Mouse (Mus musculus) kidney, postnatal 36 days (tissue): ENCODE data around the gene Sp100.
A peak's percentile ranks its signal among the peaks of the same experiment; 100 is the strongest.
"Not testable (repeated sequence)": the region's sequence is repeated elsewhere in the genome, so short reads cannot be mapped to it uniquely, and the experiment has no call there.

Experiments used
- DNase-seq, 2 experiments: peaks; one replicate each; pipeline ENCODE4 v3.0.0; 2021 to 2022; ENCODE audit warnings: mixed read lengths in 2 of 2

Gene Sp100

DNA sequence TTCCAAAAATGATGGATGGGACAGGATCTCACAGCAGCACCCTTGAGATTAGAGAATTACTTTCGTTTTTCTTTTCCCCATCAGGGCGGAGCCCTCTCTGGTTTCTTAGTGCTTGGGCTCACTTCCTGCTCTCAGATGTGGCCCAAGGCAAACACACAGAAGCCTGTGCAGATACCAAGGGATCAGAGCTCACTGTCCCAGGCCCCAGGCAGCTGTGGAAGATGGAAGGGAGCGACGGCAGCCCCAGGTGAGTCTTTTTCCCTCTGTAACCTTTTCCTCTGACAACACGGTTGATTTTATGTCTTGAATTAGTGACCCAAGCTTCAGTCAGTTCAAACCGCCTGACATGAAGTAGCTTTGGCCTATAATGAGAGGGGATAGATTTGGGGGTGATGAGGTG lies at the start of gene Sp100:
Gene Sp100 (plus strand): TSS at position 108 of the 400 bp plus-strand sequence.
- peak; percentile 33 to 49 for DNase-seq

- not testable (repeated sequence) for DNase-seq
Observed at GRCm38 (mm10) chr1:85600078-85600477, 49.7 kb upstream of the Sp100 start, which contains the start of gene Sp140. Sp140 (plus strand) TSS chr1:85600378.

DNA sequence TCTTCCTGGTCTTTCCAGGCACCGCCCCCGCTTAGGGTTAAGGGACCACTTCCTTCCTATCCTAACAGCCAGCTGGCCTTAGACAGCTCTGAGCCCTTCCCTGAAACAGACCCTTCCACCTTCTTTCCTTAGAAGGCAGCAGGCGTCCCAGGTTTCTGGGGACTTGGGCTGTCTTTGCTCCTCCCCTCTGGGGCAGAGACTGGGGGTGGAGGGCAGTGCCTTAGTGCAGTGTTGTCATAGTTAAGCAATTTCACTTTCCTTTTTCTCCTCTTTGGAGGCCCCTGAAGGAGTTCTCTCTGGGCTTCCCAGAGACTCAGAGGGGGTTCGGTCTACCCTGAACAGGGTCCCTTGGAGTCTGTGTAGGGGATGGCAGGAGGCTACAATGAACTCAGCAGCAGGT lies 49.0 kb upstream of the Sp100 start:
- DNase-seq: peak; percentile 10 to 13

- DNase-seq: not testable (repeated sequence)
Observed at GRCm38 (mm10) chr1:85604341-85604740, 45.4 kb upstream of the Sp100 start.

DNA sequence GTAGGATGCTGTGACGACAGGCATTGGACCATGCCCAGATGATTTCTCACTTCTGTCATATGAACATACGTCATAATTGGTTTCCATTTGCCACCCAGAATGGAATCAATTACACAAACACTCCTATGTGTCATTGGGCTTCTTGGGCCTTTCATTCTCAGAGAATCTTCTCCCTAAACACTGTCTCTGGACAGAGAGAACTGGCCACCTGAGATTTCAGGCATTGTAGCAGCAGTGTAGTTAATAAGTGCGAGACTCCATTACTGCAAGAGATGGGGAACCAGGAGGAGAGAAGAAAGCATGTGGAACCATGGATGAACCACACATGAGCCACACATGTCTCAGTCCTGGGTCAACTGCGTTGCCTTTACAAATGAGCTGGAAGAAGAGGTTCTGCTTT lies 41.4 kb upstream of the Sp100 start:
- DNase-seq: not testable (repeated sequence)

GRCm38 (mm10) chr1:85610581-85610980 lies 39.2 kb upstream of the Sp100 start:
- DNase-seq: not testable (repeated sequence)

- DNase-seq: not testable (repeated sequence)
Observed at GRCm38 (mm10) chr1:85615096-85615495, 34.7 kb upstream of the Sp100 start.

- not testable (repeated sequence) for DNase-seq
Observed at GRCm38 (mm10) chr1:85615819-85616218, 34.0 kb upstream of the Sp100 start.

- not testable (repeated sequence) for DNase-seq
Observed at GRCm38 (mm10) chr1:85617161-85617560, 32.6 kb upstream of the Sp100 start.

GRCm38 (mm10) chr1:85618689-85619088 lies 31.1 kb upstream of the Sp100 start:
- DNase-seq: not testable (repeated sequence)

GRCm38 (mm10) chr1:85636936-85637335 lies 12.9 kb upstream of the Sp100 start:
- DNase-seq: not testable (repeated sequence)

DNA sequence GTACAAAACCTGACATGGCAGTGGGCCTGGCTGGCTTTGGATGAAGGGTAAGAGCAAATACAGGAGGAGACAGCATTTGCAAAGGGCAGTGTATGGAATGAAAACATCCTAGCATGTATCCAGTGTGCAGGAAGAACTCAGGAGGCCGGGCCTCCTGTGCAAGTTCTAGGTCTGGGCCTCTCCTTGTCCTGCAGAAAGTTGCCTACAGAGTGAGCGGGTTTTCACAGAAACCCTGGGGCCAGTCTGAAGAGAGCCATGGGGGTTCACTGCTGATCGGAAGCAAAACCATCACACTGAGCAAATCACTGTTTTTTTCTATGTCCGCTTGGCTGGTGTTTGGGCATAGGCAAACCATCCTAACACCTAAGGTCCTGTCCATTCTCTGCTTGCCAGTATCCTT lies 11.6 kb upstream of the Sp100 start:
- not testable (repeated sequence) for DNase-seq

DNA sequence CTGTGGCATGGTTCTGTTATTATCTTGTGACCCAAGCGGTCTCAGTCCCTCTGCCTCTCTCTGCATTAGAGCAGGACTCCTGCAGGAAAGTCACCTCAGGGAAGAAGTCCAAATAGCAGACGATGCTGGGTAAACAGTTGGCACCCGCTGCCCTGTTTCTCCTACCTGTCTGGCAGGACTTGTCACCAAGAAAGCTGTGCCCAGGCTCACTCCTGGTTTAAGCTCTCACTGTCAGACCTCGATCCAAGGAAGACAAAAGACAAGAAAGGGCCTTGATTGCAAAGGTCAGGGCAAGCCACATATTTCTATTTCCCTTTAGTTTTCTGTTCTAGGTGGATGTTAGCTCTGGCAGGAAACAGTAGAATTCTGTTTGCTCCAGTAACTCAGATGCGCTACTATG lies 736 bp downstream of the Sp100 start:
- not testable (repeated sequence) for DNase-seq

GRCm38 (mm10) chr1:85651770-85652275 lies 2.0 kb downstream of the Sp100 start:
- peak; percentile 11 to 36 for DNase-seq

DNA sequence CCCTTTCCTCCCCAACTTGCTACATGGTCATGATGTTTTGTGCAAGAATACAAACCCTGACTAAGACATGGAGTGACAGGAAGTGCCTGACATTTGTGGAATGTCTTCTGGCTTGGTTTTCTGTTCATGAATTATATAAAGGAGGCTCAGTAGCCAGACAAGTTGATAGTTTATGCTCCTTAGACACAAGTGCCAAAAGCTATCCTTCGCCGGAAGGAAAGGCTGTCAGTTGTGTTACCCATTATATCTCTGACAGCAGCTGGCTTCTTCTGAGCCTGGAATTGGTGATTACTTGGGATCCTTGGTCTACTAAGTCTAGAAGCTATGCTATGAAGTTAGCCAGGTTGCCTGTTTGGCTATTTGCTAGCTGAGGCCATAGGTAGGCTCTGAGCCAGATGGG lies 7.4 kb downstream of the Sp100 start:
- peak; percentile 20 to 26 for DNase-seq

DNA sequence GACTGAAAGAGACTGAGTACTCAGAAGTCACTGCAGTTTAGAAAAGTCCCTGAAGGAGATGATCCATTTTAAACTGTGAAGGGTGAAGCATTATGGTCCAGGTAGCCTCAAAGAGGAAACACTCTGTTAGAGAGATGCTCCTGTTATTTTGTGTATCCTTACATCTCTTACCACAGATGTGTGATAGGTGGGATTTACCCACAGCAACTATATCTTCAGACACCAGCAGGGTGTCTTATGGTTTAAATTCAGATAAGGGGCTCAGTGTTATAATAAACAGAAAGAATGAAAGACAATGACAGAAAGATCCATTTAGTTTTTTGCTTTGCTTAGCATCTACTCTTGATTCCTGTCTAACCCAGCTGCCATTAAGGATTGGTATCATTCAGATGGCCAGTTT lies 14.5 kb downstream of the Sp100 start:
- no peak for DNase-seq

DNA sequence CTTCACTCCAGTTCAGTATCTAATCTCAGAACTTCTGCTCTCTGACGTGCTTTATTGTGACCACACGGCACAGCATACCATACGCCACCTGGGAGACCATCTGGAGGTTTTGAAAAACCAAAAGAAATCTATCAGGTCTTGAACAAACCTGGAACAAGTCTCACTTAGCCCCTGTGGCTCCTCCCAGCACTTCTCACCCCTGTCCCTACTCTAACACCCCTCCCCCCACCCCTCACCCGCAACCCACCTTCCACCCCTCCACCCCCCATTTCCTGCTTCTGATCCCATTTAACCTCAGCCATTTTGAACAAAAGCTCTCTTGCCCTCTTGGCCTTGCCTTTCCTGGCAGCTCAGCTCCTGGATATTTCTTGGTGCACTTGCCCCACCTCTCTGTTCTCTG lies 30.4 kb downstream of the Sp100 start:
- peak; percentile 11 to 21 for DNase-seq

GRCm38 (mm10) chr1:85686666-85687065 lies 36.9 kb downstream of the Sp100 start:
- no peak for DNase-seq

- no peak for DNase-seq
Observed at GRCm38 (mm10) chr1:85687346-85687745, 37.6 kb downstream of the Sp100 start.

DNA sequence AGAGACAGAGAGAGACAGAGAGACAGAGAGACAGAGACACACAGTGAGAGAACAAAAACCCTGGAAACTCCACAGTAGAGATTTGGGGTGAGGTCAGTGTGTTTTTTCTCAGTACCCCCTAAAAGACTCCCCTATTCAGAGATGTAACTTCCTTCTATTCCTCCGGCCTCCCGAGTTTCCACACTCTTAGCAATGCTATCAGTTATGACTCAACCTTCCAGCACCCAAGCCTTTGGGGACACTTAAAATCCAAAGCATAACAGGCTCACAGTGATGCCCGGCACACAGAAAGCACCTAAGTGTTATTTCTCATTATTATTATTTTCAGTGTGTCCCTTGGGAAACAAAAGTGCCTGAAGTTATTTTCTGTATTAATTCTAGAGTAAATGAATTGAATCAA lies 40.8 kb downstream of the Sp100 start:
- no peak for DNase-seq

DNA sequence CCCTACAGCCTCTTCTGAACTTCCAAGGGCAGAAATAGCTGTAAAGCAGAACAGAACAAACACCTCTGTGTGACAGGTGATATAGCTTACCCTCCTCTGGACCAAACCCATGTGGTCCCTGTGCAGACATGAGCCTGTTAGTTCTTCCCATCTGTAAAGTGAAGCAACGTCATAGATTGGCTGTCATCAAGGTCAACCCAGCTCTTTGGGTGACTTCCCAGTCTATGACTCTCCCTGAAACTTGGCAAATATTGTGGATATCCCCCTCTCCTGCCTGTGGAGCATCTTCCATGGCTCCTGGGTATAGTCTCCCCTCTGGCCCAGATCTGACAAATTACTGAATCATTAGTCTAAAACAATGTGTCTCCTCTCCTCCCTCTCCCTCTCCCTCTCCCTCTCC lies 42.5 kb downstream of the Sp100 start:
- no peak for DNase-seq

DNA sequence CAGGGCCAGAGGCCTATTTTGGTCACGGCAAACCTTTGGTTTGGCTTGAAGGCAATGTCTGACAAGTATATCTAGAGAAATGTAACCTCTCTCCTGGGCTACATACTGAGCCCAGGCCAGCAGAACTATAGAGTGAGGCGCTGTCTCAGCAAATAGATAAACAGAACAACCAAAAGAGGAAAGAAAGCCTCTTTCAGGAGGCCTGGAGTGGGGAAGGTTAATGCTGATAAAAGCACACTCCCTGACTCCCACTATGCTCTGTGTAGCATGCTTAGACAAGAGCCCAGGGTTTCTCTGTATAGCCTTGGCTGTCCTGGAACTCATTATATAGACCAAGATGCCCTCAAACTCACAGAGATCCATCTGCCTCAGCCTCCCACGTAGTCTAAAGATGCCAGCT lies 43.5 kb downstream of the Sp100 start:
- no peak for DNase-seq

- no peak for DNase-seq
Observed at GRCm38 (mm10) chr1:85695646-85696045, 45.9 kb downstream of the Sp100 start.

GRCm38 (mm10) chr1:85697721-85698493 lies 48.1 kb downstream of the Sp100 start:
- DNase-seq: no peak
